Mouse (Mus musculus) neutrophil, adult 65 days (primary cell): ENCODE data around the gene Hpgd. TPM values are rescaled to one million over a fixed set of nuclear protein-coding genes. Genes with fewer than 3 reads are reported as not detected.

Experiments used
- total RNA-seq: library from RNA; stranded (reverse); gene quantifications from 2 replicates; pipeline ENCODE4 v1.2.4, GENCODE M21; 2023

Hpgd gene
- total RNA-seq: 0.61 and 2.8 TPM in 2 replicates

GRCm38 (mm10) chr8:56294373-56294877 is at the start of gene Hpgd:
Hpgd (plus strand) TSS chr8:56294585.

